Mouse (Mus musculus) left cerebral cortex, adult 18-20 months (tissue): ENCODE results near the gene Olfr1066. TPM values are rescaled to one million over a fixed set of nuclear protein-coding genes. Genes with fewer than 3 reads are reported as not detected.
"Not testable (repeated sequence)": the region's sequence is repeated elsewhere in the genome, so short reads cannot be mapped to it uniquely, and the experiment has no call there.

Experiments used
- DNase-seq, 2 experiments: peaks; one replicate each; pipeline ENCODE4 v3.0.0; 2021 to 2022; ENCODE audit warnings: low spot score in 2 of 2, mixed read lengths in 1 of 2
- long read RNA-seq, 2 experiments: library from polyadenylated mRNA; stranded (forward); transcript quantifications; one replicate each; pipeline ENCODE4 v2.0.0; 2021
- total RNA-seq, 2 experiments: library from RNA; stranded (reverse); gene quantifications; 2 replicates each; pipeline ENCODE4 v1.2.3; 2021

The Olfr1066 gene
- not detected for total RNA-seq
- long read RNA-seq, experiment 1, result 0 reads
- long read RNA-seq, experiment 2, result 0 reads

- DNase-seq, result no peak
These were observed at the start of gene Olfr1066 for GRCm38 (mm10) chr2:86456169-86456568. TSS of gene Olfr1066 (minus strand) at chr2:86456269.

GRCm38 (mm10) chr2:86487286-86487685 lies 31.2 kb upstream of the Olfr1066 start, which contains the start of gene Olfr228:
TSS of gene Olfr228 (minus strand) at chr2:86487386.
- DNase-seq, result no peak

GRCm38 (mm10) chr2:86464442-86465109 lies 8.5 kb upstream of the Olfr1066 start:
- peak; percentile 44 to 49 for DNase-seq

- no peak for DNase-seq
These were observed 4.4 kb upstream of the Olfr1066 start for GRCm38 (mm10) chr2:86460434-86460833.

GRCm38 (mm10) chr2:86450491-86450890 lies 5.6 kb downstream of the Olfr1066 start, which contains the start of gene Olfr1065:
TSS of gene Olfr1065 (minus strand) at chr2:86450591.
- not testable (repeated sequence) for DNase-seq

GRCm38 (mm10) chr2:86442101-86442500 lies 14.0 kb downstream of the Olfr1066 start:
- DNase-seq, result not testable (repeated sequence)

GRCm38 (mm10) chr2:86428511-86428910 lies 27.6 kb downstream of the Olfr1066 start:
- not testable (repeated sequence) for DNase-seq

GRCm38 (mm10) chr2:86426649-86427048 lies 29.4 kb downstream of the Olfr1066 start, which contains the start of gene Olfr1062:
TSS of gene Olfr1062 (minus strand) at chr2:86426749.
- DNase-seq, result not testable (repeated sequence)

GRCm38 (mm10) chr2:86413950-86414349 lies 42.1 kb downstream of the Olfr1066 start, which contains the start of gene Olfr1061:
TSS of gene Olfr1061 (minus strand) at chr2:86414050.
- no peak for DNase-seq

Other genes starting within 250 kb of the Olfr1066 start
- gene Olfr1046, start 237.0 kb downstream of the Olfr1066 start, total RNA-seq, result not detected
- not detected for gene Olfr1047, start 224.9 kb downstream of the Olfr1066 start, total RNA-seq
- not detected for gene Olfr1048, start 216.0 kb downstream of the Olfr1066 start, total RNA-seq
- gene Olfr1049, start 197.9 kb downstream of the Olfr1066 start, total RNA-seq, result not detected
- gene Olfr1051, start 177.2 kb downstream of the Olfr1066 start, total RNA-seq, result not detected
- gene Olfr1052, start 163.8 kb downstream of the Olfr1066 start, total RNA-seq, result not detected
- not detected for gene Olfr1053, start 141.0 kb downstream of the Olfr1066 start, total RNA-seq
- not detected for gene Olfr1054, start 120.8 kb downstream of the Olfr1066 start, total RNA-seq
- not detected for gene Olfr1055, start 106.0 kb downstream of the Olfr1066 start, total RNA-seq
- gene Olfr1056, start 93.8 kb downstream of the Olfr1066 start, total RNA-seq, result not detected
- not detected for gene Olfr1057, start 77.9 kb downstream of the Olfr1066 start, total RNA-seq
- gene Olfr1058, start 67.7 kb downstream of the Olfr1066 start, total RNA-seq, result not detected
- not detected for gene Olfr1061, start 42.2 kb downstream of the Olfr1066 start, total RNA-seq
- not detected for gene Olfr1062, start 29.5 kb downstream of the Olfr1066 start, total RNA-seq
- not detected for gene Olfr1065, start 5.7 kb downstream of the Olfr1066 start, total RNA-seq
- not detected for gene Olfr228, start 31.1 kb upstream of the Olfr1066 start, total RNA-seq
- gene Olfr1076, start 52.2 kb upstream of the Olfr1066 start, total RNA-seq, result not detected
- not detected for gene Olfr1079, start 86.2 kb upstream of the Olfr1066 start, total RNA-seq
- gene Olfr1080, start 102.0 kb upstream of the Olfr1066 start, total RNA-seq, result not detected
- not detected for gene Olfr1082, start 142.7 kb upstream of the Olfr1066 start, total RNA-seq
- gene Olfr1084, start 183.5 kb upstream of the Olfr1066 start, total RNA-seq, result not detected
- not detected for gene Olfr1085, start 205.8 kb upstream of the Olfr1066 start, total RNA-seq
- gene Olfr1086, start 223.8 kb upstream of the Olfr1066 start, total RNA-seq, result not detected
- not detected for gene Olfr1087, start 242.1 kb upstream of the Olfr1066 start, total RNA-seq